Mouse (Mus musculus): ENCODE results near the gene Htra2.

- TF ChIP-seq CTCF (IDR thresholded peaks at IDR 0.05) (peak; percentile 68), EP300 (IDR thresholded peaks at IDR 0.05) (no peak)
Observed at GRCm38 (mm10) chr6:83101688-83102556, 46.8 kb upstream of the Htra2 start.
